Mouse (Mus musculus): ENCODE results near the gene Aars. TPM values are rescaled to one million over a fixed set of nuclear protein-coding genes. Genes with fewer than 3 reads are reported as not detected.
A peak's percentile ranks its signal among the peaks of the same experiment; 100 is the strongest.

Gene Aars
- polyA plus RNA-seq, 1 experiment from 2014 or later = 54.1 TPM

- no peak for ATAC-seq
- WGBS = 95% methylated on average over 19 of the region's 19 CpGs
These were observed 1.4 kb upstream of the Aars start, which contains the start of gene Ddx19b for GRCm38 (mm10) chr8:111031572-111031971. Gene Ddx19b, minus strand, starts transcription at chr8:111031751.

DNA sequence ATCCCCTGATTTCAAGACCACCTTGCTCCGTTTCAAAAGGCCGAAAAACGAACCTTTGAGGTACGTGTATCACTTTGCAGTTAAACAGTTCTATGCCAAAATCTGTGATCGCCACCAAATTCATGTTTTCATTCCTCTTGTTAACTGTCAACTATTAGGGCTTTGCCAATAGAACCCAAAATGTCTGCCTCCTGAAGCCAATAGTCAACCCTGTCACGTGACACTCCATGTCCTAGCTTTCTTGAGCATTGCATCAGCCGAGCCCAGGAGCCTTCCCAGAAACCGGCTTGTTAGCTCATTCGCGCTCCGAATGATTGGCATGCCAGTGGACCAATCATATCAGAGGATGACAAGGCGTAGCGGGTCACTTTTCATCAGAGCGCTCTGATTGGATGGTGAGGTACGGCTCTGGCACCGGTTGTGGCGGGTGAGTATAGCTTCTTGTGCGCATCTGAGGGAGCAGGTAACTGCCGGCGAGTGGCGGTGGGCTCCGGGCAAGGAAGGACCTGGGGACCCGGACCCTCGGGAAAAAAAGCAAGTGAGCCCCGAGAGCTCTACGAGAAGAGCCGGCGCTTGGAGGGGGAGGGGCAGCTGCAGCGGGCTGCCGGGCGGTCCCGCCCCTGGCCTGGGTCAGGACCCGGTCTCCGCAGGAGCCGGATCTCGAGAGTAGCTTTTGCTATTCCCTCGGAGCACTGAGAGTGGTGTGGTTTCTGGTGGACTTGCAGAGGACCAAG lies 705 bp downstream of the Aars start:
- H3K27ac ChIP-seq = peak overlapping the region; percentile 66
- peak overlapping the region; percentile 79 for H3K9ac ChIP-seq
- H3K4me1 ChIP-seq (replicated peaks) = peaks cover 11% of the 10 kb centered on the region
- H3K4me3 ChIP-seq (replicated peaks) = peak overlapping the region; percentile 73
- WGBS = 6% methylated on average over 37 of the region's 37 CpGs
- peak overlapping the region; percentile 56 for H3K4me2 ChIP-seq (replicated peaks)
- no peaks in the 10 kb centered on the region for H3K9me3 ChIP-seq
- ATAC-seq = peak; percentile 100
- no peaks in the 10 kb centered on the region for H3K27me3 ChIP-seq (replicated peaks)
- peaks cover 8% of the 10 kb centered on the region; the same call in 1 of the 2 replicates for H3K36me3 ChIP-seq

More at GRCm38 (mm10) chr8:111031572-111031971, 1.4 kb upstream of the Aars start, which contains the start of gene Ddx19b:
- no peak within 1 kb of the TSS for H3K9ac ChIP-seq
- H3K27ac ChIP-seq = no peak within 1 kb of the TSS
- no peak within 1 kb of the TSS for H3K4me2 ChIP-seq (replicated peaks)
- peaks cover 13% of the 10 kb centered on the region for H3K4me1 ChIP-seq (replicated peaks)
- H3K4me3 ChIP-seq (replicated peaks) = no peak within 1 kb of the TSS
- no peaks in the 10 kb centered on the region for H3K27me3 ChIP-seq (replicated peaks)
- no peaks in the 10 kb centered on the region for H3K36me3 ChIP-seq
- H3K9me3 ChIP-seq = no peaks in the 10 kb centered on the region

DNA sequence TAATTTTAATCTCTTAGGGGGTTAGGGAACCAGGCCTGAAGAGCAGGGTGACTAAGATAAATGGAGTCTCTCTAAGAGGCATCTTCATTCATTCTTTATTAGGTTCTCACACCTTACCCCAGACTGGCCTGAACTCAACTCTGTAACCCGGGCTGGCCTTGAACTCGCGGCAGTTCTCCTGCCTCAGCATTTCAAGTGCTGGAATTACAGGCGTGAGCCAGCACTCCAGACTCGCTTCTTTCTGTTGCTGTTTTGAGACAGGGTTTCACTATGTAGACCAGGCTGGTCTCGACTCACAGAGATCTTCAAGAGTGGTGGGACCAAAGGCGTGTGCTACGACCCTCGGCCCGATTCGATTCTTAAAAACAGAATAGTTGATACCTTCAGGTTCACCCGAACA lies 1.3 kb downstream of the Aars start:
- ATAC-seq = peak; percentile 7; the same call in 1 of the 2 replicates
- peaks cover 11% of the 10 kb centered on the region for H3K4me1 ChIP-seq (replicated peaks)
- H3K4me3 ChIP-seq (replicated peaks) = peak overlapping the region; percentile 73
- peak overlapping the region; percentile 66 for H3K27ac ChIP-seq
- 19% methylated on average over 12 of the region's 12 CpGs for WGBS
- H3K4me2 ChIP-seq (replicated peaks) = peak overlapping the region; percentile 56
- no peaks in the 10 kb centered on the region for H3K9me3 ChIP-seq
- peak overlapping the region; percentile 79 for H3K9ac ChIP-seq
- no peaks in the 10 kb centered on the region for H3K27me3 ChIP-seq (replicated peaks)
- H3K36me3 ChIP-seq = peaks cover 8% of the 10 kb centered on the region; the same call in 1 of the 2 replicates

DNA sequence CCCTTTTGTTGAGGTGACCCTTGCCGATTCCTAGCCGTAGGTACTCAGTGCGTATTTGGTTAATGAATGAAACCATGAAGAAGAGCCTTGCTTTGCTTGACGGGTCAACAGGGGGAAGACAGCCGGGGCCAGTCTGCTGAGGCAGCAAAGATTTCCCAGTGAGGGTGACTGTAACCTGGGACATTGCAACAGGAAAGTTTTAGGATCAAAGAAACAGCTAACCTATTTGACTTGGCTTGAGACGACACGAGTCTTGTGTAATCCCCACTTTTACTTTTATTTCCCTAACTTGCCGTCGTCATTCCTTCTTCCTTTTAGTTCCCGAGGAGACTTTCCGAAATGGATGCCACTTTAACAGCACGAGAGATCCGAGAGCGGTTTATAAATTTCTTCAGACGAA lies 3.6 kb downstream of the Aars start:
- Histone ChIP-seq H3K4me3 (replicated peaks) (no peak overlapping the region), H3K27me3 (replicated peaks) (no peaks in the 10 kb centered on the region), H3K9ac (no peak overlapping the region), H3K4me2 (replicated peaks) (no peak overlapping the region), H3K27ac (no peak overlapping the region), H3K4me1 (replicated peaks) (peaks cover 11% of the 10 kb centered on the region), H3K36me3 (peaks cover 14% of the 10 kb centered on the region), H3K9me3 (no peaks in the 10 kb centered on the region)
- 94% methylated on average over 15 of the region's 15 CpGs for WGBS
- ATAC-seq = no peak

DNA sequence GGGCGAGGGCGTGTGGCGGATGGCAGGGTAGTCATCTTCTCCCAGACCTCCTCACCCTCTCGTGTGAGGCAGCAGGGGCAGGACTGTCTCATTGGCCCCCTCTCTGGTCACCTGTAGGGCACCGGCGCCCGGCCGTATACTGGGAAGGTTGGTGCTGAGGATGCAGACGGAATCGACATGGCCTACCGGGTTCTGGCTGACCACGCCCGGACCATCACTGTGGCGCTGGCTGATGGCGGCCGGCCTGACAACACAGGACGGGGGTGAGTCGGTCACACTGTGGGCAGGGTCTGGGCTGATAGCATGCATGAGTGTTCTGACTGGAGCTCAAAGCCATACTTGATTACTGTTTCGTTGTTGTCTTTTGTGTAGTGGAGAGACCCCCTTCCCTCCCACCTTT lies 9.6 kb downstream of the Aars start:
- H3K27me3 ChIP-seq (replicated peaks) = no peaks in the 10 kb centered on the region
- WGBS = 95% methylated on average over 19 of the region's 19 CpGs
- H3K27ac ChIP-seq = no peak overlapping the region
- peaks cover 51% of the 10 kb centered on the region for H3K36me3 ChIP-seq
- no peaks in the 10 kb centered on the region for H3K4me1 ChIP-seq (replicated peaks)
- H3K4me2 ChIP-seq (replicated peaks) = no peak overlapping the region
- H3K4me3 ChIP-seq (replicated peaks) = no peak overlapping the region
- H3K9me3 ChIP-seq = no peaks in the 10 kb centered on the region
- no peak overlapping the region for H3K9ac ChIP-seq
- ATAC-seq = no peak

DNA sequence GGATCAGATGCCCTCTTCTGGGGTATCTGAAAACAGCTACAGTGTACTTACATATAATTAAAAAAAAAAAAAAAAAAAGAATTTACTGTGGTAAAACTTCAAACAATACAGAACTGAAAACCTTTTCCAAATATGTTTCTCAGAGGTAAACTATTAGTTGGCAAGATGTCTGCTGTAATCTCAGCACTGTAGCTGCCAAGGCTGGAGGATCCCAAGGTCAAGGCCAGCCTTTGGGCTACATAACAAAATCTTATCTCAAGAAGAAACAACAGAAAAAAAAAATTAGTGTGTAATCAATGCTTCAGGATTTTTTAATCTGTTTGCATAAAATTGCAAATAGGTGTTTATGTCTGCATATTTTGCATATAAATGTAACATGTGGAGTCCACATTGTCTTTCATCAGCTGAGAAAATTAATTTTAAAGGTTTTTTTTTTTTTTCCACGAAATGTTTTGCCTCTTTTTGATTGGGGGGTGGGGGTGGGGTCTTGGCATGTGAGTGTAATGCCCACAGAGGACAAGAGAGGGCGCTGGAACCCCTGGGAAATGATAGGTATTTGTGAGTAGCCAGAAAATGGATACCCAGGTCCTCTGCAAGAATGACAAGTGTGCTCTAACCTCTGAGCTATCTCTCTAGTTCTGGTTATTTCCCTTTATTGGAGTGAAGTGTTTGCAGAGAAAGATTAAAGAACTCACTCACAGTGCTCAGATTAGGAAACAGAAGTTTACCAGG lies 11.2 kb downstream of the Aars start:
- Histone ChIP-seq H3K4me2 (replicated peaks) (no peak overlapping the region), H3K4me3 (replicated peaks) (no peak overlapping the region), H3K9me3 (no peaks in the 10 kb centered on the region), H3K27me3 (replicated peaks) (no peaks in the 10 kb centered on the region), H3K36me3 (peaks cover 63% of the 10 kb centered on the region), H3K27ac (no peak overlapping the region), H3K4me1 (replicated peaks) (no peaks in the 10 kb centered on the region), H3K9ac (no peak overlapping the region)
- 48% methylated on average over 2 of the region's 2 CpGs for WGBS
- no peak for ATAC-seq

DNA sequence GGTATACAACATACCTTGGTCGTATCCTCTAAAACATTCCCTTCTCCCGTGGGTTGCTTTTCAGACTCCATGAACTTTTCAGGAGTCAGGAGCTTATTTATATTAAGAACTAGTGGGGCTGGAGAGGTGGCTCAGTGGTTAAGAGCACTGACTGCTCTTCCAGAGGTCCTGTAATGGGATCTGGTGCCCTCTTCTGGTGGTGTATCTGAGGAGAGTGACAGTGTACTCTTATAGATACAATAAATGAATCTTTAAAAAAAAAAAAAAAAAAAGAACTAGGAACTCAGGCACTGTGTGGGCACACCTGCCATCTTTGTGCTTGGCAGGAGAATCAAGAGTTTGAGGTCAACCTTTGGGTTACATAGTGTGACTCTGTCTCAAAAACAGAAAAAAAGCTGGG lies 15.8 kb downstream of the Aars start:
- no peak for ATAC-seq

DNA sequence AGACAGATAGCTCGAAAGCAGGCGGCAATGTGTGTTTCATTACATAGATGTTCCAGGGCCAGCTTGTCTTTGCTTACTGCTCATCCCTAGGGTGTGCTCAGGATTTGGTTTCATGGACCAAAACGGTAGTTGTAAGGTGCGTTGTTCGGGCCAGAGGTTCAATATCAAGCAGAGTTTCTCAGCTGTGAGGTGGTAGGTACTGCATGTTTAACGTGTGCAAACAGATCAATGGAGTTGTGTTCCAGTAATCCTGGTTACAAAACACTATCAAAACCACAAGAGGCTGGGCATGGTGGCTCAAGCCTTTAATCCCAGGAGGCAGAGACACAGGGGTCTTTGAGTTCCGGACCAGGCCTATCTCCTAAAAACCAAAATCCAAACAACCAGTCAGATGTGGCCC lies 16.2 kb downstream of the Aars start:
- H3K36me3 ChIP-seq = peaks cover 75% of the 10 kb centered on the region
- no peak overlapping the region for H3K9ac ChIP-seq
- no peaks in the 10 kb centered on the region for H3K4me1 ChIP-seq (replicated peaks)
- no peaks in the 10 kb centered on the region for H3K9me3 ChIP-seq
- no peak overlapping the region for H3K4me3 ChIP-seq (replicated peaks)
- no peak for ATAC-seq
- H3K4me2 ChIP-seq (replicated peaks) = no peak overlapping the region
- 94% methylated on average over 7 of the region's 7 CpGs for WGBS
- no peaks in the 10 kb centered on the region for H3K27me3 ChIP-seq (replicated peaks)
- no peak overlapping the region for H3K27ac ChIP-seq

More for the DNA sequence above, 15.8 kb downstream of the Aars start:
- Histone ChIP-seq H3K4me1 (replicated peaks) (no peaks in the 10 kb centered on the region), H3K9ac (no peak overlapping the region), H3K36me3 (peaks cover 72% of the 10 kb centered on the region), H3K27ac (no peak overlapping the region), H3K4me2 (replicated peaks) (no peak overlapping the region), H3K4me3 (replicated peaks) (no peak overlapping the region), H3K27me3 (replicated peaks) (no peaks in the 10 kb centered on the region), H3K9me3 (no peaks in the 10 kb centered on the region)
- 96% methylated on average over 2 of the region's 2 CpGs for WGBS

DNA sequence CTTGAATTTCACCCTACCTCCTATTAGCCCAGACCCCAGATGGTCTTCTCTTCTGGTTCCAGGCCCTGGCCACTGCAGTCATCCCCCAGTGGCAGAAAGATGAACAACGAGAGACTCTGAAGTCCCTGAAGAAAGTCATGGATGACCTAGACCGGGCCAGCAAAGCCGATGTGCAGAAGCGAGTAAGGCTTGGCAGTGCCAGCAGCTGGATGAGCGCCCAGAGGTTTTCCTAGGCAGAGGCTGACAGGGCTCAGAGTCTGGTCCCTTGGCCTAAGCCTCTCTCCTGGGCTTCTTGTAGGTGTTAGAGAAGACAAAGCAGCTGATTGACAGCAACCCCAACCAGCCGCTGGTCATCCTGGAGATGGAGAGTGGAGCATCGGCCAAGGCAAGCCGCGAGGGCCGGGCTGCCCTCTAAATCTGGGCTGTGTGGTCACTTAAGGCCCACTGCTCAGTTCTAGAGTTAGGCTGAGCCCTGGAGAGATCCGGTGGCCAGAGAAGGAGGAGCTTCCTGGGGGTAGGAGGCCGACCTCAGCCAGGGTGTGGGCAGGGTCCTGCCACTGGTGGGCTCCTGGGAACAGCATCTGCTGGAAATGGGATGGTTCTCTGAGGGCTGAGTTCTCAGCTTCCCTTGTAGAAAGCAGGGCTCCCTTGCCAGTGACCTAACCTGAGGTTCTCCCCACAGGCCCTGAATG lies 21.0 kb downstream of the Aars start:
- Histone ChIP-seq H3K9ac (no peak overlapping the region), H3K4me2 (replicated peaks) (no peak overlapping the region), H3K9me3 (no peaks in the 10 kb centered on the region), H3K4me1 (replicated peaks) (peaks cover 21% of the 10 kb centered on the region), H3K27ac (no peak overlapping the region), H3K4me3 (replicated peaks) (no peak overlapping the region), H3K36me3 (peaks cover 54% of the 10 kb centered on the region), H3K27me3 (replicated peaks) (no peaks in the 10 kb centered on the region)
- 94% methylated on average over 12 of the region's 12 CpGs for WGBS
- ATAC-seq = no peak

GRCm38 (mm10) chr8:111055031-111055634 lies 22.2 kb downstream of the Aars start:
- H3K4me3 ChIP-seq (replicated peaks) = no peak overlapping the region
- H3K27ac ChIP-seq = no peak overlapping the region
- H3K4me1 ChIP-seq (replicated peaks) = peaks cover 22% of the 10 kb centered on the region
- H3K4me2 ChIP-seq (replicated peaks) = no peak overlapping the region
- no peak overlapping the region for H3K9ac ChIP-seq
- H3K9me3 ChIP-seq = no peaks in the 10 kb centered on the region
- no peak for ATAC-seq
- WGBS = 84% methylated on average over 17 of the region's 17 CpGs
- peaks cover 44% of the 10 kb centered on the region for H3K36me3 ChIP-seq
- H3K27me3 ChIP-seq (replicated peaks) = no peaks in the 10 kb centered on the region

GRCm38 (mm10) chr8:111055661-111056060 lies 22.7 kb downstream of the Aars start:
- H3K4me2 ChIP-seq (replicated peaks) = no peak overlapping the region
- H3K27ac ChIP-seq = no peak overlapping the region
- H3K4me1 ChIP-seq (replicated peaks) = peaks cover 25% of the 10 kb centered on the region
- no peak; the same call in 1 of the 2 replicates for ATAC-seq
- H3K27me3 ChIP-seq (replicated peaks) = no peaks in the 10 kb centered on the region
- H3K9ac ChIP-seq = no peak overlapping the region
- WGBS = 64% methylated on average over 2 of the region's 2 CpGs
- H3K36me3 ChIP-seq = peaks cover 39% of the 10 kb centered on the region
- H3K9me3 ChIP-seq = no peaks in the 10 kb centered on the region
- H3K4me3 ChIP-seq (replicated peaks) = no peak overlapping the region

DNA sequence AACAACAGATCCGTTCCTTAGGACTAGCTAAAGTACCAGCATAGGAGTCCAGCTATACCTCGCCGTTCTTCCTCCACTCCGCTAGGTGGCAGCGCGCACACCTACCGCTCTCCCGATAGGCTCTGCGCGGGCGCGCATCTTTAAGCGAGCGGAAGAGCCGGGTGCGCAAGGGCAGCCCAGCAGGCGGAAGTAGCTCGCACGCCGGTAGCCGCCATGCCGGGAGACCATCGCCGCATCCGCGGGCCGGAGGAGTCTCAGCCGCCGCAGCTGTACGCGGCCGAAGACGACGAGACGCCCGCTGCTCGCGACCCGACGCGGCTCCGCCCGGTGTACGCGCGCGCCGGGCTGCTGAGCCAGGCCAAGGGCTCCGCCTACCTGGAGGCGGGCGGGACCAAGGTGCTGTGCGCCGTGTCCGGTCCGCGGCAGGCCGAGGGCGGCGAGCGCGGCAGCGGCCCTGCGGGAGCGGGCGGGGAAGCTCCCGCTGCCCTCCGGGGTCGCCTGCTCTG lies 23.3 kb downstream of the Aars start, which contains the start of gene Exosc6:
Gene Exosc6, plus strand, starts transcription at position 182 of the 506 bp plus-strand sequence.
- peak within 1 kb of the TSS; percentile 92 for H3K9ac ChIP-seq
- H3K36me3 ChIP-seq = peaks cover 39% of the 10 kb centered on the region
- peak within 1 kb of the TSS; percentile 97 for H3K4me3 ChIP-seq (replicated peaks)
- H3K4me2 ChIP-seq (replicated peaks) = peak within 1 kb of the TSS; percentile 84
- WGBS = under 1% methylated on average over 68 of the region's 68 CpGs
- no peaks in the 10 kb centered on the region for H3K27me3 ChIP-seq (replicated peaks)
- peaks cover 30% of the 10 kb centered on the region for H3K4me1 ChIP-seq (replicated peaks)
- H3K9me3 ChIP-seq = no peaks in the 10 kb centered on the region
- peak within 1 kb of the TSS; percentile 89 for H3K27ac ChIP-seq
- peak; percentile 94 for ATAC-seq
